Mouse (Mus musculus) limb, embryonic 13.5 days (tissue): Measurements from ENCODE around the gene Slco1a6. TPM values are rescaled to one million over a fixed set of nuclear protein-coding genes. Genes with fewer than 3 reads are reported as not detected.

Experiments
- polyA plus RNA-seq: library from polyadenylated mRNA; unstranded; fragments of >200 nt; fragmentation: Nextera tagmentation; extraction: Ambion mirVana; gene quantifications from 2 replicates; pipeline ENCODE4 v1.2.1, GENCODE M21; 2015

Slco1a6 gene
- polyA plus RNA-seq, 1 experiment from 2014 or later: not detected

Other genes with a start within 250 kb of the Slco1a6 start
- not detected in 2 replicates for gene Gm6614, start 197.1 kb downstream of the Slco1a6 start, polyA plus RNA-seq
- not detected in 2 replicates for gene Iapp, start 89.9 kb upstream of the Slco1a6 start, polyA plus RNA-seq
- not detected in 2 replicates for gene Slco1a5, start 114.5 kb upstream of the Slco1a6 start, polyA plus RNA-seq
- gene Pyroxd1, start 137.1 kb upstream of the Slco1a6 start, polyA plus RNA-seq: 17.6 and 19.6 TPM in 2 replicates
- 28.0 and 30.5 TPM in 2 replicates for gene Recql, start 178.6 kb upstream of the Slco1a6 start, polyA plus RNA-seq
- gene Golt1b, start 178.7 kb upstream of the Slco1a6 start, polyA plus RNA-seq: 144 TPM in 2 replicates
- 0.65 and 1.0 TPM in 2 replicates for gene Spx, start 204.9 kb upstream of the Slco1a6 start, polyA plus RNA-seq